Mouse (Mus musculus): Measurements from ENCODE around the gene E130114P18Rik. TPM values are rescaled to one million over a fixed set of nuclear protein-coding genes. Genes with fewer than 3 reads are reported as not detected.

The E130114P18Rik gene
- polyA plus RNA-seq, 1 experiment, result not detected

GRCm38 (mm10) chr4:97773110-97773593 lies 4.7 kb downstream of the E130114P18Rik start:
- Histone ChIP-seq H3K4me1 (peaks cover 49% of the 10 kb centered on the region), H3K9me3 (no peaks in the 10 kb centered on the region), H3K36me3 (replicated peaks; ENCODE audit: low read length) (no peaks in the 10 kb centered on the region), H3K27me3 (replicated peaks) (peaks cover 31% of the 10 kb centered on the region), H3K4me3 (replicated peaks) (peak overlapping the region; percentile 93)
- no peak for TF ChIP-seq GATA1 (IDR thresholded peaks at IDR 0.05; ENCODE audit: borderline replicate concordance, low read length)
- TF ChIP-seq FLI1 (IDR thresholded peaks at IDR 0.05; ENCODE audit: low read length), result no peak

GRCm38 (mm10) chr4:97772641-97773040 lies 5.2 kb downstream of the E130114P18Rik start, which contains the start of gene Nfia:
Gene Nfia (plus strand): TSS chr4:97772734.
- peak within 1 kb of the TSS; percentile 93 for H3K4me3 ChIP-seq (replicated peaks)
- H3K4me1 ChIP-seq, result peaks cover 44% of the 10 kb centered on the region
- TF ChIP-seq GATA1 (IDR thresholded peaks at IDR 0.05; ENCODE audit: borderline replicate concordance, low read length) (no peak), FLI1 (IDR thresholded peaks at IDR 0.05; ENCODE audit: low read length) (no peak)
- H3K9me3 ChIP-seq, result no peaks in the 10 kb centered on the region
- peaks cover 29% of the 10 kb centered on the region for H3K27me3 ChIP-seq (replicated peaks)
- H3K36me3 ChIP-seq (replicated peaks; ENCODE audit: low read length), result no peaks in the 10 kb centered on the region

- TF ChIP-seq GATA1 (IDR thresholded peaks at IDR 0.05; ENCODE audit: borderline replicate concordance, low read length) (no peak), FLI1 (IDR thresholded peaks at IDR 0.05; ENCODE audit: low read length) (no peak)
- peaks cover 40% of the 10 kb centered on the region for H3K4me1 ChIP-seq
- H3K27me3 ChIP-seq (replicated peaks), result peaks cover 25% of the 10 kb centered on the region
- peak overlapping the region; percentile 93 for H3K4me3 ChIP-seq (replicated peaks)
- H3K9me3 ChIP-seq, result no peaks in the 10 kb centered on the region
- H3K36me3 ChIP-seq (replicated peaks; ENCODE audit: low read length), result no peaks in the 10 kb centered on the region
Measured at GRCm38 (mm10) chr4:97772084-97772484, 5.8 kb downstream of the E130114P18Rik start.

GRCm38 (mm10) chr4:97771426-97771825 lies 6.5 kb downstream of the E130114P18Rik start:
- Histone ChIP-seq H3K27me3 (replicated peaks) (peaks cover 19% of the 10 kb centered on the region), H3K9me3 (no peaks in the 10 kb centered on the region), H3K36me3 (replicated peaks; ENCODE audit: low read length) (no peaks in the 10 kb centered on the region), H3K4me3 (replicated peaks) (peak overlapping the region; percentile 93), H3K4me1 (peaks cover 34% of the 10 kb centered on the region)
- TF ChIP-seq GATA1 (IDR thresholded peaks at IDR 0.05; ENCODE audit: borderline replicate concordance, low read length) (no peak), FLI1 (IDR thresholded peaks at IDR 0.05; ENCODE audit: low read length) (no peak)

- H3K9me3 ChIP-seq, result no peaks in the 10 kb centered on the region
- H3K4me1 ChIP-seq, result peaks cover 22% of the 10 kb centered on the region
- no peak overlapping the region for H3K4me3 ChIP-seq (replicated peaks)
- no peaks in the 10 kb centered on the region for H3K36me3 ChIP-seq (replicated peaks; ENCODE audit: low read length)
- no peak for TF ChIP-seq FLI1 (IDR thresholded peaks at IDR 0.05; ENCODE audit: low read length)
- H3K27me3 ChIP-seq (replicated peaks), result peaks cover 13% of the 10 kb centered on the region
Measured at GRCm38 (mm10) chr4:97769861-97770260, 8.0 kb downstream of the E130114P18Rik start.

GRCm38 (mm10) chr4:97767516-97767915 lies 10.4 kb downstream of the E130114P18Rik start:
- TF ChIP-seq GATA1 (IDR thresholded peaks at IDR 0.05; ENCODE audit: borderline replicate concordance, low read length), result no peak
- TF ChIP-seq FLI1 (IDR thresholded peaks at IDR 0.05; ENCODE audit: low read length), result no peak
- H3K36me3 ChIP-seq (replicated peaks; ENCODE audit: low read length), result no peaks in the 10 kb centered on the region
- no peak overlapping the region for H3K4me3 ChIP-seq (replicated peaks)
- no peaks in the 10 kb centered on the region for H3K9me3 ChIP-seq
- peaks cover 9% of the 10 kb centered on the region; the same call in 1 of the 2 replicates for H3K4me1 ChIP-seq
- H3K27me3 ChIP-seq (replicated peaks), result peaks cover 13% of the 10 kb centered on the region

GRCm38 (mm10) chr4:97767025-97767424 lies 10.9 kb downstream of the E130114P18Rik start:
- TF ChIP-seq FLI1 (IDR thresholded peaks at IDR 0.05; ENCODE audit: low read length), result no peak
- TF ChIP-seq GATA1 (IDR thresholded peaks at IDR 0.05; ENCODE audit: borderline replicate concordance, low read length), result no peak
- Histone ChIP-seq H3K27me3 (replicated peaks) (peaks cover 16% of the 10 kb centered on the region), H3K9me3 (no peaks in the 10 kb centered on the region), H3K4me1 (peaks cover 7% of the 10 kb centered on the region; the same call in 1 of the 2 replicates), H3K4me3 (replicated peaks) (no peak overlapping the region), H3K36me3 (replicated peaks; ENCODE audit: low read length) (no peaks in the 10 kb centered on the region)

GRCm38 (mm10) chr4:97766100-97766499 lies 11.8 kb downstream of the E130114P18Rik start:
- Histone ChIP-seq H3K4me3 (replicated peaks) (no peak overlapping the region), H3K27me3 (replicated peaks) (peaks cover 17% of the 10 kb centered on the region), H3K4me1 (no peaks in the 10 kb centered on the region), H3K36me3 (replicated peaks; ENCODE audit: low read length) (no peaks in the 10 kb centered on the region), H3K9me3 (no peaks in the 10 kb centered on the region)
- no peak for TF ChIP-seq FLI1 (IDR thresholded peaks at IDR 0.05; ENCODE audit: low read length)

GRCm38 (mm10) chr4:97765341-97766020 lies 12.4 kb downstream of the E130114P18Rik start:
- Histone ChIP-seq H3K36me3 (replicated peaks; ENCODE audit: low read length) (no peaks in the 10 kb centered on the region), H3K9me3 (no peaks in the 10 kb centered on the region), H3K4me3 (replicated peaks) (no peak overlapping the region), H3K27me3 (replicated peaks) (peaks cover 20% of the 10 kb centered on the region), H3K4me1 (no peaks in the 10 kb centered on the region)
- TF ChIP-seq GATA1 (IDR thresholded peaks at IDR 0.05; ENCODE audit: borderline replicate concordance, low read length) (no peak), FLI1 (IDR thresholded peaks at IDR 0.05; ENCODE audit: low read length) (no peak)

GRCm38 (mm10) chr4:97764616-97765015 lies 13.3 kb downstream of the E130114P18Rik start:
- H3K27me3 ChIP-seq (replicated peaks), result peaks cover 20% of the 10 kb centered on the region
- H3K4me3 ChIP-seq (replicated peaks), result no peak overlapping the region
- no peaks in the 10 kb centered on the region for H3K4me1 ChIP-seq
- H3K36me3 ChIP-seq (replicated peaks; ENCODE audit: low read length), result no peaks in the 10 kb centered on the region
- no peak for TF ChIP-seq GATA1 (IDR thresholded peaks at IDR 0.05; ENCODE audit: borderline replicate concordance, low read length)
- TF ChIP-seq FLI1 (IDR thresholded peaks at IDR 0.05; ENCODE audit: low read length), result no peak
- H3K9me3 ChIP-seq, result no peaks in the 10 kb centered on the region
